Mouse (Mus musculus) heart, adult 2 months (tissue): Measurements from ENCODE around the gene Entpd7. TPM values are rescaled to one million over a fixed set of nuclear protein-coding genes. Genes with fewer than 3 reads are reported as not detected.

Experiments
- DNase-seq, 2 experiments: peaks; one replicate each; pipeline ENCODE4 v3.0.0; 2021
- H3K27ac ChIP-seq: fragments of 200-600 bp; 2 replicates; pipeline ENCODE4 v1.8.1; 2022
- H3K27me3 ChIP-seq: fragments of 200-500 bp; 2 replicates; pipeline ENCODE4 v1.6.1; 2012; ENCODE audit warnings: mild to moderate bottlenecking, low read length, inconsistent platforms, mixed read lengths; ENCODE audit not compliant: control insufficient read depth, insufficient read depth
- H3K36me3 ChIP-seq: fragments of 200-500 bp; 2 replicates; pipeline ENCODE4 v1.6.1; 2012; ENCODE audit warnings: low read length, inconsistent platforms; ENCODE audit not compliant: control insufficient read depth, insufficient read depth
- H3K4me1 ChIP-seq: fragments of 200-500 bp; 2 replicates; pipeline ENCODE4 v1.6.1; 2011; ENCODE audit warnings: low read length; ENCODE audit not compliant: control insufficient read depth, insufficient read depth
- H3K4me3 ChIP-seq: fragments of 200-600 bp; 2 replicates; pipeline ENCODE4 v1.8.1; 2022
- H3K79me2 ChIP-seq: fragments of 200-500 bp; replicated peaks from 2 replicates; pipeline ENCODE4 v1.6.1; 2012; ENCODE audit warnings: mild to moderate bottlenecking, inconsistent platforms, low read length, moderate library complexity, mixed read lengths; ENCODE audit not compliant: control insufficient read depth, insufficient read depth
- H3K9ac ChIP-seq: fragments of 200-500 bp; 2 replicates; pipeline ENCODE4 v1.6.1; 2012; ENCODE audit warnings: low read depth, mild to moderate bottlenecking, control low read depth, inconsistent platforms, low read length, mixed read lengths
- CTCF ChIP-seq: fragments of 200-600 bp; IDR thresholded peaks from 2 replicates; pipeline ENCODE4 v1.8.1; 2022; ENCODE audit warnings: antibody characterized with exemption, mild to moderate bottlenecking, moderate library complexity
- EP300 ChIP-seq: fragments of 200-500 bp; IDR thresholded peaks from 2 replicates; pipeline ENCODE4 v1.6.1; 2011; ENCODE audit warnings: low read depth, low read length, control low read depth; ENCODE audit not compliant: insufficient read depth
- POLR2A ChIP-seq: fragments of 200-500 bp; IDR thresholded peaks from 2 replicates; pipeline ENCODE4 v1.6.1; 2011; ENCODE audit warnings: mild to moderate bottlenecking, low read depth, low read length, control low read depth; ENCODE audit not compliant: insufficient read depth
- WGBS: fragments of 180-500 bp; shearing (Covaris S2); methylation state at CpG from one replicate; pipeline ENCODE4 v1.1.7; 2018; 5-methylcytosine and 5-hydroxymethylcytosine counted together
- intact Hi-C: fragments of 180-260 bp; cut with DNase I; formaldehyde crosslinking; loops from one replicate; pipeline ENCODE4 v1.15.1; 2025
- polyA plus RNA-seq: library from polyadenylated mRNA; depleted of rRNA; stranded (reverse); fragments of >200 nt; gene quantifications from 2 replicates; pipeline ENCODE4 v1.2.3, GENCODE M21; 2012; rRNA removed
- total RNA-seq, 2 experiments: library from RNA; stranded (reverse); gene quantifications; 2 replicates each; pipeline ENCODE4 v1.2.3; 2021

Gene Entpd7
- total and polyA plus RNA-seq, 3 experiments, result 1.8 to 2.9 (median 2.6) TPM

DNA sequence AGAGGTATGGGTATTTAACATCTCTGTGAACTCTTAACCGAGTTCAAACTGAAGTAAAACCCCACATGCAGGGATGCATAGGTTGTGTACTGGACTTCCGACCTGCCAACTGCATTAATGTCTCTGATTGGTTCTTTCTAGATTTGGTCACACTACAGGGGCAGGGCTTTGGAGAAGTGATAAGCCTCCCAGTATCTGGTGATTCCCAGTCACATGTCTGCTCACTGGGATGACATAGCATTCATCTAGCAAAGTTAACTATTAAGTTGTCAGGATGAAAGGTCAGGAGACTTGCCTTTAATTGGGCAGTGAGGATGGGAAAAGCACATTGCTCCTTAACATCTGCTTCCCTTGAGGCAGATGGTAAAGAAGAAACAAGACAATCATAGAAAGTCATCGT is 92.5 kb downstream of the Entpd7 start, which contains the start of gene Abcc2:
Gene Abcc2, plus strand, starts transcription at position 213 of the 400 bp plus-strand sequence.
- Histone ChIP-seq H3K4me1 (no peaks in the 10 kb centered on the region), H3K36me3 (no peaks in the 10 kb centered on the region), H3K27ac (no peak within 1 kb of the TSS), H3K9ac (no peak within 1 kb of the TSS), H3K4me3 (no peak within 1 kb of the TSS), H3K79me2 (no peaks in the 10 kb centered on the region), H3K27me3 (no peaks in the 10 kb centered on the region)
- intact Hi-C loops, result no loop called here
- no peak for TF ChIP-seq CTCF
- no peak for TF ChIP-seq EP300
- TF ChIP-seq POLR2A, result no peak
- no peak for DNase-seq
- 64% methylated on average over 3 of the region's 3 CpGs for WGBS

Other genes starting within 250 kb of the Entpd7 start
- under 1 TPM; 0.05 TPM for gene Cnnm1, start 249.2 kb upstream of the Entpd7 start, total RNA-seq
- gene Cnnm1, start 249.2 kb upstream of the Entpd7 start, polyA plus RNA-seq, result 0.03 and 0.04 TPM in 2 replicates
- 1,000 to 10,000 TPM in 1 of 2 experiments, 100 to 1,000 TPM in 1; 956 to 1,224 TPM for gene Got1, start 165.1 kb upstream of the Entpd7 start, total RNA-seq
- 575 and 746 TPM in 2 replicates for gene Got1, start 165.1 kb upstream of the Entpd7 start, polyA plus RNA-seq
- not detected for gene Nkx2-3, start 77.3 kb upstream of the Entpd7 start, total RNA-seq
- not detected in 2 replicates for gene Nkx2-3, start 77.3 kb upstream of the Entpd7 start, polyA plus RNA-seq
- gene Slc25a28, start 14.8 kb upstream of the Entpd7 start, total RNA-seq, result 10 to 100 TPM; 23.3 to 31.7 TPM
- gene Slc25a28, start 14.8 kb upstream of the Entpd7 start, polyA plus RNA-seq, result 48.3 and 50.0 TPM in 2 replicates
- 10 to 100 TPM; 12.1 to 15.0 TPM for gene Cutc, start 63.3 kb downstream of the Entpd7 start, total RNA-seq
- gene Cutc, start 63.3 kb downstream of the Entpd7 start, polyA plus RNA-seq, result 8.6 and 14.5 TPM in 2 replicates
- 10 to 100 TPM; 25.0 to 27.0 TPM for gene Cox15, start 63.3 kb downstream of the Entpd7 start, total RNA-seq
- 22.5 and 28.8 TPM in 2 replicates for gene Cox15, start 63.3 kb downstream of the Entpd7 start, polyA plus RNA-seq
- not detected for gene Abcc2, start 92.5 kb downstream of the Entpd7 start, total RNA-seq
- gene Abcc2, start 92.5 kb downstream of the Entpd7 start, polyA plus RNA-seq, result 0.06 and 0.15 TPM in 2 replicates